Mouse (Mus musculus) lung, adult 18-20 months (tissue): Measurements from ENCODE around the gene Tnxb.
A peak's percentile ranks its signal among the peaks of the same experiment; 100 is the strongest.

Experiments
- DNase-seq, 2 experiments: peaks; one replicate each; pipeline ENCODE4 v3.0.0; 2022; ENCODE audit warnings: mixed read lengths in 2 of 2

Gene Tnxb

GRCm38 (mm10) chr17:34670235-34670634 lies at the start of gene Tnxb:
Tnxb (plus strand) TSS chr17:34670535.
- no peak for DNase-seq

- no peak for DNase-seq
Measured at GRCm38 (mm10) chr17:34621006-34621405, 49.3 kb upstream of the Tnxb start.

- no peak for DNase-seq
Measured at GRCm38 (mm10) chr17:34623161-34623560, 47.2 kb upstream of the Tnxb start.

GRCm38 (mm10) chr17:34624981-34625380 lies 45.4 kb upstream of the Tnxb start:
- DNase-seq: no peak

- DNase-seq: no peak
Measured at GRCm38 (mm10) chr17:34626062-34626772, 44.1 kb upstream of the Tnxb start.

- no peak for DNase-seq
Measured at GRCm38 (mm10) chr17:34626773-34627092, 43.6 kb upstream of the Tnxb start.

GRCm38 (mm10) chr17:34627093-34627942 lies 43.0 kb upstream of the Tnxb start:
- DNase-seq: peak; percentile 84 to 89

- DNase-seq: peak in 1 of 2 experiments; percentile 60
Measured at GRCm38 (mm10) chr17:34627943-34628643, 42.2 kb upstream of the Tnxb start, which contains the start of gene Ppt2. Ppt2 (minus strand) TSS chr17:34628510.

- DNase-seq: no peak
Measured at GRCm38 (mm10) chr17:34628644-34628967, 41.7 kb upstream of the Tnxb start.

GRCm38 (mm10) chr17:34629221-34629751 lies 41.0 kb upstream of the Tnxb start, which contains the start of gene Prrt1:
Prrt1 (plus strand) TSS chr17:34629533.
- DNase-seq: no peak

GRCm38 (mm10) chr17:34629796-34630603 lies 40.3 kb upstream of the Tnxb start:
- DNase-seq: no peak

- no peak for DNase-seq
Measured at GRCm38 (mm10) chr17:34630761-34631301, 39.5 kb upstream of the Tnxb start.

GRCm38 (mm10) chr17:34631647-34632046 lies 38.7 kb upstream of the Tnxb start:
- no peak for DNase-seq

- peak; percentile 91 for DNase-seq
Measured at GRCm38 (mm10) chr17:34632261-34632691, 38.1 kb upstream of the Tnxb start.

GRCm38 (mm10) chr17:34635671-34636070 lies 34.7 kb upstream of the Tnxb start:
- DNase-seq: no peak

GRCm38 (mm10) chr17:34637459-34637858 lies 32.9 kb upstream of the Tnxb start:
- no peak for DNase-seq

GRCm38 (mm10) chr17:34639461-34640255 lies 30.7 kb upstream of the Tnxb start:
- no peak for DNase-seq

GRCm38 (mm10) chr17:34640778-34641601 lies 29.3 kb upstream of the Tnxb start:
- DNase-seq: no peak

- no peak for DNase-seq
Measured at GRCm38 (mm10) chr17:34641945-34642344, 28.4 kb upstream of the Tnxb start.

- DNase-seq: no peak
Measured at GRCm38 (mm10) chr17:34643379-34643778, 27.0 kb upstream of the Tnxb start.
